Mouse (Mus musculus): ENCODE data around the gene Ifit1.
"Not testable (repeated sequence)": the region's sequence is repeated elsewhere in the genome, so short reads cannot be mapped to it uniquely, and the experiment has no call there.

Ifit1 gene

DNA sequence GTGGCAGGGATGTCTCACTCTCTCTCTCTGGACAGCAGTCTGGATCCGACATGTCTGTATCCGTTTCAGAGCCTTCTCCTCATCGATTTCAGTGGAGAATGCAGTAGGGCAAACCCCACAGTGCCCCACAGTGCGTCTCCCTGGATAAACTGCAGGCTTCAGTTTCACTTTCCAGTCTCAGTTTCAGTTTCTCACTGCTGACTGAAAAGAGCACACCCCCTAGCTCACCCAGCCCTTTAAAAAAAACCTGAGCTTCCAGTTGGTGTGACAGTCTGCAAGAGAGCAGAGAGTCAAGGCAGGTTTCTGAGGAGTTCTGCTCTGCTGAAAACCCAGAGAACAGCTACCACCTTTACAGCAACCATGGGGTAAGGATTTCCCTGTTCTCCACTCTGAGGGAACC lies at the start of gene Ifit1, which contains the start of gene Ifit1bl2:
Gene Ifit1 (plus strand): TSS at position 249 of the 400 bp plus-strand sequence.
Gene Ifit1bl2 (minus strand): TSS at position 121 of the 400 bp plus-strand sequence.
- in situ Hi-C loops (cut with MboI; ENCODE audit: unreplicated experiment in 2 of 2) = no loop called here

DNA sequence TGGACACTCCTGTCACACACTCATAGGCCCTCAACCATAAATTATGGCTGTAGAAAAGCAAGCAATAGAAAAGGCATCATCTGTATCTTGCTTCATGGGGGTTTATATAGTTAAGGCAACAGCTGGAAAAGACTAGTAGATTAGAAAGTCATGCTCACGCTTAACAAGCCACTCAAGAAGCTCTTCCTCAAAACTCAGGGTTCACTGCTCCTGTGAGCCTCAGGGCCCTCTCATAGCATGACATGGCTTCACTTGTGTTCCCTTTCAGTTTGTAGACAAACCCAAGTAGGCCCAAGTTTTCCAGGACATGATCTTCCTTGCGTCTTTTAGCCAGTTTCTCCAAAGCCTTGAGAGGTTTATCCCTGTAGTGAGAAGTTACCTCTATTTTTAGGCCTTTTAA lies 47.2 kb upstream of the Ifit1 start:
- in situ Hi-C loops (cut with MboI; ENCODE audit: unreplicated experiment in 2 of 2) = loop anchor here in 1 of 2 experiments (5.0 kb wide), 1 partner anchor 36 kb away; no protein-coding TSS in a partner anchor

- in situ Hi-C loops (cut with MboI; ENCODE audit: unreplicated experiment in 2 of 2) = loop anchor here in 1 of 2 experiments (5.0 kb wide), 1 partner anchor 37 kb away; no protein-coding TSS in a partner anchor
Measured at GRCm38 (mm10) chr19:34594523-34594922, 46.1 kb upstream of the Ifit1 start.

DNA sequence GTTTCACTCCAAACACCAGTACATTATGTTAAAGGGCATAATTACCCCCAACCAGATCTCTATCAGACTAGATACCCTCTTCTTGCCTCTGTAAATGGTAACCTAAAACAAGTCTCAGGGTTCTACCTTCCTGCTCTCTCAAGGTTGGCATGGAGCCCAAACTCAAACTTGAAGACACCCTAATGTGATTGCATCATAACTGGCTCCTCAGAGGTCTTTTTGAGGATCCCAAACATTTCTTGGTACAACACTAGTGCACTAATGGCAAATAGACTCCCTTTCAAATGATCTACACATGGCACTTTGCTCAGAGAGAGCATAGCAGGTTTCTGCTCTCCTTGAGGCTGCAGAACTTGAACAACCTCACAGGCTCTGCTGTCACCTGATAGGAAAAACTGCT lies 43.9 kb upstream of the Ifit1 start:
- in situ Hi-C loops (cut with MboI; ENCODE audit: unreplicated experiment in 2 of 2) = loop anchor here in 1 of 2 experiments (5.0 kb wide), 1 partner anchor 40 kb away; no protein-coding TSS in a partner anchor

- in situ Hi-C loops (cut with MboI; ENCODE audit: unreplicated experiment in 2 of 2) = loop anchor here in 1 of 2 experiments (5.0 kb wide), 1 partner anchor 41 kb away; no protein-coding TSS in a partner anchor
Measured at GRCm38 (mm10) chr19:34598341-34598740, 42.3 kb upstream of the Ifit1 start.

GRCm38 (mm10) chr19:34599250-34599649 lies 41.4 kb upstream of the Ifit1 start:
- in situ Hi-C loops (cut with MboI; ENCODE audit: unreplicated experiment in 2 of 2) = loop anchor here in 1 of 2 experiments (5.0 kb wide), 1 partner anchor 42 kb away; no protein-coding TSS in a partner anchor

DNA sequence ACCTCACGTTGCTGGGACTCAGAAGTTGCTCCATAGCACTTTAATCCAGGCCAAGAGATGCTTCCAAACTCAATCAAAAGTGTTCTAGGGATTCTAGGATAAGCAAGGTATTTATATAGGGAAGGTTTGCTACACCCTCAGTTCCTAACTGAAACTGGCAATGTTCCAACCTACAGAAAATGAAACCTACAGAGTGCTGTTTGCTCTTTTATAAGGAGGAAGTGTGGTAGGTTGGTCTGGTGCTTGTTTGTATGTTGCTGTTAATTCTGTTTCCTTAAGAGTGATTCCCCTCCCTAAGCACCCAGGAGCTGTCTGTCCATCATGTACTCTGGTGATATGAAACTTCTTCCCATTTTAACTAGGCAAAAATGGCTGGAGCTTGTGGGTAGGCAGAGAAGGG lies 38.8 kb upstream of the Ifit1 start, which contains the start of gene Ifit1bl1:
Gene Ifit1bl1 (minus strand): TSS at position 69 of the 400 bp plus-strand sequence.
- in situ Hi-C loops (cut with MboI; ENCODE audit: unreplicated experiment in 2 of 2) = not testable (repeated sequence)

DNA sequence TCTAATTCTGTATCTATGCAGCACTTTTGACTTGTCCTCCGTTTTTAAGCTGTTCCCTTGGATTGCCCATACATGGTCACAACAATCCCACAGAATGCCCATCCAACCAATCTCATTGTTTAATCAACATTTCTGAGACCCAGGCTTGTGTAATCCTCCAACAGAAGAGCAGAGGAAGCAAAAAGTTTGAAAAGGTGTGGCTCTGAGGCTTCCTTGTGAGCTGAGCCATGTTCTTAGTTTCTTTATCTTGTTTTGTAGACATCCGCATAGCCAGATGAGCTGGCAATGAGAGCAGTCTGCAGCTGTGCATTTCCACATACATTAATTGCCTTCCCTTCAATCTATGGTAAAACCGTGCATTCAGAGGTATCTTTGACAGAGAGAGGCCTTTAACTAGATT lies 35.2 kb upstream of the Ifit1 start:
- in situ Hi-C loops (cut with MboI; ENCODE audit: unreplicated experiment in 2 of 2) = no loop called here

GRCm38 (mm10) chr19:34607237-34608051 lies 33.2 kb upstream of the Ifit1 start, which contains the start of gene Ifit3b:
Gene Ifit3b (plus strand): TSS chr19:34607970.
- in situ Hi-C loops (cut with MboI; ENCODE audit: unreplicated experiment in 2 of 2) = not testable (repeated sequence)

GRCm38 (mm10) chr19:34610118-34610517 lies 30.6 kb upstream of the Ifit1 start:
- in situ Hi-C loops (cut with MboI; ENCODE audit: unreplicated experiment in 2 of 2) = not testable (repeated sequence)

DNA sequence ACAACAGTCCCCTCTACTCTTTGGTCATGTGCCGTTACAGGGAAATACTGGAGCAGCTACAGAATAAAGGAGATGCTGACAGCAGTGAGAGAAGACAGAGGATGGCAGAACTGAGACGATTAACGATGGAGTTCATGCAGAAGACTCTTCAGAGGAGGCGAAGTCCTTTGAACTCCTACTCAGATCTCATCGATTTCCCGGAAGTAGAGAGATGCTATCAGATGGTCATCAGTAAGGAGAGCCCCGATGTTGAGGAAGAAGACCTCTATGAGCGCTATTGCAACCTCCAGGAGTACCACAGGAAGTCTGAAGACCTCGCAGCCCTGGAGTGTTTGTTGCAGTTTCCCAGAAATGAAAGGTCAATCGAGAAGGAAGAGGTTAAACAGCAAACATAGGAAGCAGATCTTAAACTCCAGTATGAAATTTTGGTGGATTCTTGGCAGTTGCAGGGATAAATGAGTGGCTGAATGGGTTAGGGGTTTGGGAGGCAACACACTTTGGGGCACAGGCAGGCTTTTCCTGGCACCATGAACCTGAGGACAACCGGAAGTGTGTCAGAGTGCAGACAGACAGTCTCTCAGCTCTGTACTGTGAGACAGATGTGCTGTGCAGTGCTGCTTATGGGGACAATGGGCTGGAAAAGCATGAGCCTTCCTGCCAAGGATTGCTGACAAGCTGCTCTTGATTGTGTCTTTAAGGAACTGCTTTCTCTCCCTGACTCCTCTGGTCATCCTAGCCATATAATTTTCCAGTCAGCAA lies 28.2 kb upstream of the Ifit1 start:
- in situ Hi-C loops (cut with MboI; ENCODE audit: unreplicated experiment in 2 of 2) = not testable (repeated sequence)

DNA sequence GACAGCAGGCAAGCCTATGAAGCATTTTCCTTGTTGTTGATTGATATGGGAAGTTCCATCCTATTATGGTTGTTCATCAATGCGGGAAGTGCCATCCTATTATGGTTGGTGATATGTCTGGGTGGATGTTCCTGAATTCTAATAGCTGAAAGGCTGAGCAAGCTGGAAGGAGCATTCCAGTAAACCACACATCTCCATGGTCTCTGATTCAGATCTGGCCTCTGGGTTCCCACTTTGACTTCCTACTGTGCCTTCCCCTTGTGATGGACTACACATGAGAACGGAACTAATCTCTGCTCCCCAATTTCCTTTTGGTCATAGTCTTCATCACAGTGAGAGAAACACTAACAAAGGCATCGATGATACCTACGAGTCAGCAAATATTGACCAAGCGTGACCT lies 19.8 kb upstream of the Ifit1 start:
- in situ Hi-C loops (cut with MboI; ENCODE audit: unreplicated experiment in 2 of 2) = no loop called here

DNA sequence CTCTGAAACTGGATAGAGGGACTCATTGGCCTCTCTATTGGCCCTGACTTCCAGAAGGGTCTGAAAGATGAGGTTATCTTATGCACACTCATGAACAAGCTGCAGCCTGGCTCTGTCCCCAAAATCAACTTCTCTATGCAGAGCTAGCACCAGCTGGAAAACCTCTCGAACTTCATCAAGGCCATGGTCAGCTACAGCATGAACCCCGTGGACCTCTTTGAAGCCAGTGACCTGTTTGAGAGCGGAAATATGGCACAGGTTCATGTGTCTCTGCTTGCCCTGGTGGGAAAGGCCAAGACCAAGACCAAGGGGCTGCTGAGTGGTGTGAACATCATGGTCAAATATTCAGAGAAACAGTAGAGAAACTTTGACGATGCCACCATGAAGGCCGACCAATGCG lies 16.9 kb upstream of the Ifit1 start:
- in situ Hi-C loops (cut with MboI; ENCODE audit: unreplicated experiment in 2 of 2) = no loop called here

DNA sequence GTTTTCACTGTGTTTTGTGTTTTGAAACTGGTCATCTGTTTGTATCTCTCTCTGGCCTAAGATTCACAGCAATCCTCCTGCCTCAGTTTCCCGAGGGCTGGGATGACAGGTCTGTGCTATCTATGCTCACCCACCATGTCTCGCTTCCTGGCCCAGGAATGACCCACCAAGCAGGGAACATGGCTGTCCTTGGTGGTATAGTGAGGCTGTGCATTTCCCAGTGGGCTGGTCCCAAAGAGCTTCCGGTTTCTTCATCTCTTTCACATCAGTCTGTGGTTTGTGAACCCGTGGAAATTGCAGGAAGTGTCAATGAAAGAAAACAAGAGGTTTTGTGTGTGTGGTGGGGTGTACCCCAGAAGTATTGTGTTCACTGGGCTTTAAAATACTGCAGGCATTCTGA lies 16.0 kb upstream of the Ifit1 start:
- in situ Hi-C loops (cut with MboI; ENCODE audit: unreplicated experiment in 2 of 2) = no loop called here

GRCm38 (mm10) chr19:34627496-34627895 lies 13.2 kb upstream of the Ifit1 start:
- in situ Hi-C loops (cut with MboI; ENCODE audit: unreplicated experiment in 2 of 2) = no loop called here

- in situ Hi-C loops (cut with MboI; ENCODE audit: unreplicated experiment in 2 of 2) = no loop called here
Measured at GRCm38 (mm10) chr19:34631487-34631886, 9.2 kb upstream of the Ifit1 start.

- in situ Hi-C loops (cut with MboI; ENCODE audit: unreplicated experiment in 2 of 2) = no loop called here
Measured at GRCm38 (mm10) chr19:34633484-34633883, 7.2 kb upstream of the Ifit1 start.

- in situ Hi-C loops (cut with MboI; ENCODE audit: unreplicated experiment in 2 of 2) = loop anchor here (5.0 kb wide), 1 partner anchor 90 kb away; no protein-coding TSS in a partner anchor
Measured at GRCm38 (mm10) chr19:34636933-34637557, 3.6 kb upstream of the Ifit1 start.

DNA sequence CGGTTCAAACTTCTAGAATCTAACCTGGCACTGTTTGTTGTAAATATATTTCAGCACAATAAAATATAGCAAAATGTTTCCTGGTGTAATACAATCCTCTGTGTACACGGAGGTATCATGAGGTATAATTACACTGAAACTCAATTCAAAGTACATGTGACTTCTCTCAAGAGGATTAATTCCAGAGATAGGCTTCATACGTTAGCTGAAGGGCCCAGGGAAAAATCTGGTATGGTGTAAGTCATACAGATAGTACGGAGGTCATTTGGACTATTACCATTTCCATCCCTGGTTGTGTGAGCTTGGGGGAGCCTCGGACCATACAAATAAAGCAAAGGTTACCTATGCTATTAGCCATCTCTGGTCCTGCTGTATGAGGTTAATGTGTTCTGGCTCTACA lies 1.9 kb downstream of the Ifit1 start:
- in situ Hi-C loops (cut with MboI; ENCODE audit: unreplicated experiment in 2 of 2) = no loop called here

- in situ Hi-C loops (cut with MboI; ENCODE audit: unreplicated experiment in 2 of 2) = not testable (repeated sequence)
Measured at GRCm38 (mm10) chr19:34647630-34648029, 7.0 kb downstream of the Ifit1 start.

Measured in v-Abl transformed pro-B cells (cell line).